Mouse (Mus musculus) C2C12 (cell line): ENCODE data around the gene Atp1b1.

Experiments
- CEBPB ChIP-seq: IDR thresholded peaks from one replicate; pipeline ENCODE4 v1.6.1; 2011; ENCODE audit warnings: low read depth, mild to moderate bottlenecking, control low read depth, moderate library complexity
- CTCF ChIP-seq: IDR thresholded peaks from one replicate; pipeline ENCODE4 v1.5.1; 2011; ENCODE audit not compliant: control insufficient read depth, insufficient read depth, insufficient read length
- FOSL1 ChIP-seq: IDR thresholded peaks from one replicate; pipeline ENCODE4 v1.8.0; 2011; ENCODE audit warnings: mild to moderate bottlenecking, low read length; ENCODE audit not compliant: poor library complexity, insufficient read depth, severe bottlenecking
- MYOD1 ChIP-seq: IDR thresholded peaks from one replicate; pipeline ENCODE4 v1.6.1; 2011; ENCODE audit warnings: low read depth; ENCODE audit not compliant: control insufficient read depth, insufficient read length
- MYOG ChIP-seq: IDR thresholded peaks from one replicate; pipeline ENCODE4 v1.6.1; 2011; ENCODE audit not compliant: control insufficient read depth, insufficient read length; ENCODE audit errors: extremely low read depth
- USF1 ChIP-seq: IDR thresholded peaks from one replicate; pipeline ENCODE4 v1.6.1; 2011; ENCODE audit warnings: low read depth, mild to moderate bottlenecking, control low read depth, moderate library complexity

GRCm38 (mm10) chr1:164426227-164426626 lies 31.9 kb downstream of the Atp1b1 start:
- TF ChIP-seq CTCF (no peak), USF1 (no peak), MYOG (no peak), FOSL1 (no peak), MYOD1 (no peak), CEBPB (no peak)
